Mouse (Mus musculus) thymus, postnatal 4 days (tissue): Measurements from ENCODE around the gene Esrrg.

Experiments
- DNase-seq: peaks from one replicate; pipeline ENCODE4 v3.0.0; 2021

The Esrrg gene

GRCm38 (mm10) chr1:188006820-188007491, 398.4 kb downstream of the Esrrg start:
- no peak for DNase-seq

GRCm38 (mm10) chr1:188008476-188008875, 399.9 kb downstream of the Esrrg start:
- no peak for DNase-seq

GRCm38 (mm10) chr1:188009868-188010267, 401.3 kb downstream of the Esrrg start:
- DNase-seq: no peak

- DNase-seq: no peak
These were observed 402.3 kb downstream of the Esrrg start for GRCm38 (mm10) chr1:188010860-188011259.

- no peak for DNase-seq
These were observed 405.8 kb downstream of the Esrrg start for GRCm38 (mm10) chr1:188014411-188014810.

GRCm38 (mm10) chr1:188017956-188018862, 409.6 kb downstream of the Esrrg start:
- no peak for DNase-seq

- DNase-seq: no peak
These were observed 420.6 kb downstream of the Esrrg start for GRCm38 (mm10) chr1:188029205-188029604.

- DNase-seq: no peak
These were observed 421.5 kb downstream of the Esrrg start for GRCm38 (mm10) chr1:188030116-188030515.

- no peak for DNase-seq
These were observed 422.7 kb downstream of the Esrrg start for GRCm38 (mm10) chr1:188031276-188031675.

- DNase-seq: no peak
These were observed 427.4 kb downstream of the Esrrg start for GRCm38 (mm10) chr1:188035957-188036356.

- no peak for DNase-seq
These were observed 438.1 kb downstream of the Esrrg start for GRCm38 (mm10) chr1:188046691-188047121.

- DNase-seq: no peak
These were observed 438.6 kb downstream of the Esrrg start for GRCm38 (mm10) chr1:188047148-188047547.

GRCm38 (mm10) chr1:188055888-188056287, 447.3 kb downstream of the Esrrg start:
- DNase-seq: no peak

- DNase-seq: no peak
These were observed 449.3 kb downstream of the Esrrg start for GRCm38 (mm10) chr1:188057892-188058291.

- DNase-seq: no peak
These were observed 450.4 kb downstream of the Esrrg start for GRCm38 (mm10) chr1:188059006-188059405.

GRCm38 (mm10) chr1:188060493-188060892, 451.9 kb downstream of the Esrrg start:
- DNase-seq: no peak

- DNase-seq: no peak
These were observed 460.2 kb downstream of the Esrrg start for GRCm38 (mm10) chr1:188068833-188069232.

- no peak for DNase-seq
These were observed 461.3 kb downstream of the Esrrg start for GRCm38 (mm10) chr1:188069849-188070248.

GRCm38 (mm10) chr1:188077561-188078195, 469.1 kb downstream of the Esrrg start:
- no peak for DNase-seq

GRCm38 (mm10) chr1:188080261-188080875, 471.8 kb downstream of the Esrrg start:
- no peak for DNase-seq

GRCm38 (mm10) chr1:188082665-188083640, 474.4 kb downstream of the Esrrg start:
- no peak for DNase-seq
